Mouse (Mus musculus): ENCODE results near the gene Tmem8.

Tmem8 gene

DNA sequence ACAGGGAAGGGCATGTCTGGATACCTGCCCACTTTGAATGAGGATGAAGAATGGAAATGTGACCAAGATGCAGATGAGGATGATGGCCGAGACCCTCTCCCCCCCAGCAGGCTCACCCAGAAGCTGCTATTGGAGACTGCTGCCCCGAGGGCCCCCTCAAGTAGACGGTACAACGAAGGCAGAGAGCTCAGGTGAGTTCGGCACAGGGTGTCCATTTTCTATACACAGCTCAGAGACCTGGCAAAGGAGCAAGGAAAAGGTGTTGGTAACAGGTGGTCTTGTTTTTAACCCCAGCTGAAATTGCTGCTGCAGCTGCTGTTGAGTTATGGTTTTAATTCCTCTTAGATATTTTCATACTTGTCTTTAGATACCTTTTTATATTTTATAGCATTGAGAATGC, 30.3 kb downstream of the Tmem8 start:
- DNase-seq (ENCODE audit: low read depth): no peak

DNA sequence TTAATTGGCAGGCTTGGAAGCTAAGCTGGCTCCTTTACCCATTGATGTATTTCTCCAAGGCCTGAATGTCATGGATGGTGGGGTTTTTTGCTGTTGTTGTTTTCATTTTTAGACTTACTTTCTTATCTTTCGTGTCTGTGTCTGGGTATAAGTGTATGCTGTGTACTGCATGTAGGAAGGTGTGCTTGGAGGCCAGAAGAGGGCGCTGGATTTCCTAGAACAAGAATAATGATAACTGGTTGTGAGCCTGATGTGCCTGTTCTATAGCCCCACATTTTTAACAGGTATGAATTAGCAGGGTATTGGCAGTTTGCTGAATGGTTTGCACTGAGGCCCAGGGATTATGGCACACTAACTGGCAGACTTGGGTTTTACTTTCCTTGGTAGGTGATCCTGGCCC, 36.0 kb downstream of the Tmem8 start:
- DNase-seq (ENCODE audit: low read depth): no peak

DNA sequence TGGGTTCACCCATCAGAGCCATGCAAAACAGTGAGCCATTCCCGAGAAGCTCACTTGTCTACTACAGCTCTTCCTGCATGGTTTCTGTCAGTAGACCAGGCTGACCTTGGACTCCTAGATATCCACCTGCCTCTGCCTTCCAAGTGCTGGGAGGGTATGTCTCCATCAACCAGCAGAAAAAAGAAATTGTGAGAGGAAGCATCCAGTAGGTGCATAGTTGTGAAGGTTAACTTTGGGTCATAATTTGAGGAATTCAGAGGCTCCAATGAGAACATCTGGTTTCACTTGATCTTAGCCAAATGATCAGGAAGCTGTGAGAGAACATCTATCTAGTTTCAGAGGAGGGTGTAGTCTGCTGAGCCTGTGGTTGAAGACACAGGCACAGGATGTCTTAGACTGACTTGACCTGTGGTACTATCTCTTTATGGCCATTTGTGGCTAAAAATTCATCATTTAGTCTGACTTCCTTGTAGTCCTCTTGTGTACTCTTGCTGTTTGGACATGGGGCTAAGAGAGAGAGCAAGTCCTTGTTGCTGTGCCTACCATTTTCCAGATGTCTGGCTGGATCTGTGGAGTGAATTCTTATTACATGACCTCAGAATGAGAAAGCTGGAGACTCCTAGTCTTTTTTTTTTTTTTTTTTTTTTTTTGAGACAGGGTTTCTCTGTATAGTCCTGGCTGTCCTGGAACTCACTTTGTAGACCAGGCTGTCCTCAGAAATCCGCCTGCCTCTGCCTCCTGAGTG, 39.0 kb downstream of the Tmem8 start:
- DNase-seq (ENCODE audit: low read depth): no peak

DNA sequence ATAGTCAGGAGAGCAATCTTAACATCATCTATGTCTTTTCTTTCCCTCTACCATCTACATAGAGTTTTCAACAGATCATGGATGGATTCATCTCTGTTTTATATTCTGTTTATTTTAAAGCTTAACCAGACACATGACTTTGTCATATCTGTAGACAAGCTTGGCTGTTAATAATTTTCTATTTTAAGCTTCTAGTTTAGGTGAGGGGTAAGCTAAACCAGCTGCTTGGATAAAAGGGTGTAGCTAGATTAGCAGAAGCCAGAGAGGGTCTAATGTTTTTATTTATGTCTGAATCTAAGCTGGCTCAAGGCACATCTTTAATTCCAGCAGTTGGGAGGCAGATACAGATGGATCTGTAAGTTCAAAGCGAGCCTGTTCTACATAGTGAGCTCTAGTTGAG, 49.6 kb downstream of the Tmem8 start:
- DNase-seq (ENCODE audit: low read depth): no peak

DNA sequence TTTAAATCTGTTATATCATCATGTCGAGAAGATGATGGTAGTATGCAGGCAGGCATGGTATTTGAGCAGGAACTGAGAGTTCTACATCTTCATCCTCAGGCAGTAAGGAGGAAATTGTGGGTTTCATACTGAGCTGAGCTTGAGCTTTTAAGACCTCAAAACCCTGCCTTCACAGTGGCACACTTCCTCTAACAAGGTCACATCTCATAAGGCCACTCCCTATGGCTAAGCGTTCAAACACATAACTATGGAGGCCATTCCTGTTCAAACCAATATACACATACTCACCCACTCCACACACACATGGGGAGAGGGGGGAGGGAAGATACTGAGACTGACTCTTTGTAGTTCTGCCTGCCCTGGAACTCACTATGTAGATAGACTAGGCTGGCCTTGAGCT, 54.9 kb downstream of the Tmem8 start:
- DNase-seq (ENCODE audit: low read depth): peak; percentile 42

All from c-Kit-positive CD71-negative TER-119-negative erythroid progenitor cells, embryonic 14.5 days (primary cell).